Mouse (Mus musculus) lung, postnatal 0 days (tissue): Measurements from ENCODE around the gene Slc7a6.

ENCODE experiments used
- CTCF ChIP-seq: IDR thresholded peaks from 2 replicates; pipeline ENCODE4 v1.5.1; 2016; ENCODE audit warnings: antibody characterized with exemption, mild to moderate bottlenecking
- EP300 ChIP-seq: IDR thresholded peaks from 2 replicates; pipeline ENCODE4 v1.6.1; 2016; ENCODE audit warnings: antibody characterized with exemption, mild to moderate bottlenecking, control low read depth

- TF ChIP-seq CTCF (no peak), EP300 (no peak)
Measured at GRCm38 (mm10) chr8:106145331-106145730, 23.3 kb upstream of the Slc7a6 start.
